Mouse (Mus musculus) thymus, adult 2 months (tissue): ENCODE results near the gene Tex48. TPM values are rescaled to one million over a fixed set of nuclear protein-coding genes. Genes with fewer than 3 reads are reported as not detected.

Source experiments
- DNase-seq: peaks from one replicate; pipeline ENCODE4 v3.0.0; 2021
- H3K27ac ChIP-seq: fragments of 200-500 bp; 2 replicates; pipeline ENCODE4 v1.5.1; 2012; ENCODE audit warnings: low read length, control low read depth; ENCODE audit not compliant: control insufficient read depth, insufficient read depth
- H3K27me3 ChIP-seq: fragments of 200-500 bp; 2 replicates; pipeline ENCODE4 v1.6.1; 2012; ENCODE audit warnings: mild to moderate bottlenecking, low read length, moderate library complexity, mixed read lengths; ENCODE audit not compliant: control insufficient read depth, insufficient read depth
- H3K36me3 ChIP-seq: fragments of 200-500 bp; 2 replicates; pipeline ENCODE4 v1.6.1; 2012; ENCODE audit warnings: mild to moderate bottlenecking, low read length, moderate library complexity; ENCODE audit not compliant: control insufficient read depth, insufficient read depth
- H3K4me1 ChIP-seq: fragments of 200-500 bp; replicated peaks from 2 replicates; pipeline ENCODE4 v1.6.1; 2012; ENCODE audit warnings: low read length; ENCODE audit not compliant: control insufficient read depth, insufficient read depth
- H3K4me3 ChIP-seq: fragments of 200-500 bp; 2 replicates; pipeline ENCODE4 v1.5.1; 2012; ENCODE audit warnings: mild to moderate bottlenecking, low read length, control low read depth, moderate library complexity; ENCODE audit not compliant: control insufficient read depth, insufficient read depth
- CTCF ChIP-seq: fragments of 200-500 bp; IDR thresholded peaks from 2 replicates; pipeline ENCODE4 v1.5.1; 2012; ENCODE audit warnings: mild to moderate bottlenecking, control low read depth, low read length, moderate library complexity, borderline replicate concordance; ENCODE audit not compliant: control insufficient read depth, poor library complexity, insufficient read depth; ENCODE audit errors: extremely low read depth
- POLR2A ChIP-seq: fragments of 200-500 bp; IDR thresholded peaks from 2 replicates; pipeline ENCODE4 v1.6.1; 2012; ENCODE audit warnings: mild to moderate bottlenecking, low read length, control low read depth, moderate library complexity; ENCODE audit not compliant: control insufficient read depth, poor library complexity, insufficient read depth; ENCODE audit errors: extremely low read depth
- WGBS: fragments of 180-500 bp; shearing (Covaris S2); methylation state at CpG from one replicate; pipeline ENCODE4 v1.1.7; 2018; 5-methylcytosine and 5-hydroxymethylcytosine counted together
- polyA plus RNA-seq: library from polyadenylated mRNA; depleted of rRNA; stranded (reverse); fragments of >200 nt; gene quantifications from 2 replicates; pipeline ENCODE4 v1.2.3, GENCODE M21; 2012

Gene Tex48
- polyA plus RNA-seq, 1 experiment: 0.28 TPM

GRCm38 (mm10) chr4:63567712-63568390 is 54.4 kb downstream of the Tex48 start:
- no peak overlapping the region for H3K4me3 ChIP-seq
- H3K27me3 ChIP-seq: no peaks in the 10 kb centered on the region
- no peaks in the 10 kb centered on the region for H3K4me1 ChIP-seq
- H3K27ac ChIP-seq: no peak overlapping the region
- H3K36me3 ChIP-seq: peaks cover 9% of the 10 kb centered on the region
- WGBS: 96% methylated on average over 10 of the region's 10 CpGs
- DNase-seq: no peak
- no peak for TF ChIP-seq CTCF
- TF ChIP-seq POLR2A: no peak

- no peak overlapping the region for H3K4me3 ChIP-seq
- DNase-seq: peak; percentile 31
- H3K4me1 ChIP-seq: peaks cover 37% of the 10 kb centered on the region
- no peaks in the 10 kb centered on the region for H3K36me3 ChIP-seq
- TF ChIP-seq CTCF (no peak), POLR2A (no peak)
- 72% methylated on average over 4 of the region's 4 CpGs for WGBS
- peak overlapping the region; percentile 88 for H3K27ac ChIP-seq
- no peaks in the 10 kb centered on the region for H3K27me3 ChIP-seq
Measured at GRCm38 (mm10) chr4:63562742-63563141, 59.5 kb downstream of the Tex48 start.

GRCm38 (mm10) chr4:63561861-63562675 is 60.2 kb downstream of the Tex48 start:
- TF ChIP-seq CTCF: no peak
- TF ChIP-seq POLR2A: no peak
- H3K4me1 ChIP-seq: peaks cover 44% of the 10 kb centered on the region
- peak overlapping the region; percentile 88 for H3K27ac ChIP-seq
- 12% methylated on average over 7 of the region's 7 CpGs for WGBS
- no peaks in the 10 kb centered on the region for H3K27me3 ChIP-seq
- peak overlapping the region; percentile 21; the same call in 1 of the 2 replicates for H3K4me3 ChIP-seq
- peak; percentile 68 for DNase-seq
- H3K36me3 ChIP-seq: no peaks in the 10 kb centered on the region

GRCm38 (mm10) chr4:63560079-63560478 is 62.1 kb downstream of the Tex48 start:
- no peak overlapping the region for H3K4me3 ChIP-seq
- H3K27ac ChIP-seq: no peak overlapping the region
- WGBS: 40% methylated on average over 8 of the region's 8 CpGs
- no peak for TF ChIP-seq CTCF
- no peak for TF ChIP-seq POLR2A
- no peaks in the 10 kb centered on the region for H3K27me3 ChIP-seq
- H3K4me1 ChIP-seq: peaks cover 49% of the 10 kb centered on the region
- DNase-seq: peak; percentile 44
- H3K36me3 ChIP-seq: no peaks in the 10 kb centered on the region

- no peak overlapping the region for H3K27ac ChIP-seq
- no peaks in the 10 kb centered on the region for H3K27me3 ChIP-seq
- no peaks in the 10 kb centered on the region for H3K36me3 ChIP-seq
- 29% methylated on average over 9 of the region's 9 CpGs for WGBS
- H3K4me3 ChIP-seq: peak overlapping the region; percentile 80
- peak; percentile 18 for DNase-seq
- no peak for TF ChIP-seq POLR2A
- no peak for TF ChIP-seq CTCF
- peaks cover 49% of the 10 kb centered on the region for H3K4me1 ChIP-seq
Measured at GRCm38 (mm10) chr4:63559127-63559697, 63.0 kb downstream of the Tex48 start.

- under 1% methylated on average over 80 of the region's 81 CpGs for WGBS
- TF ChIP-seq CTCF (peak; percentile 75; the same call in 1 of the 2 replicates), POLR2A (peak; percentile 80)
- peak; percentile 81 for DNase-seq
- Histone ChIP-seq H3K4me3 (peak within 1 kb of the TSS; percentile 80), H3K36me3 (no peaks in the 10 kb centered on the region), H3K4me1 (peaks cover 49% of the 10 kb centered on the region), H3K27me3 (no peaks in the 10 kb centered on the region), H3K27ac (no peak within 1 kb of the TSS)
Measured at GRCm38 (mm10) chr4:63558407-63559081, 63.7 kb downstream of the Tex48 start, which contains the start of gene Tmem268. Gene Tmem268, plus strand, starts transcription at chr4:63558781.
